Mouse (Mus musculus) kidney, embryonic 14.5 days (tissue): ENCODE measurements at regions not wholly inside any gene's neighbourhood (a gene's known extent, or its start where the extent isn't known, plus 50 kb on each side); places are given as distances from the start of the nearest gene placed in this dataset.

Experiments
- ATAC-seq: fragments of 200-750 bp; cut with Nextera tagmentation; 2 replicates; pipeline ENCODE4 v1.8.0; 2017; ENCODE audit warnings: moderate number of reproducible peaks, mild to moderate bottlenecking, moderate TSS enrichment, moderate library complexity; ENCODE audit not compliant: low FRiP score, low TSS enrichment
- H3K27ac ChIP-seq: fragments of 300-500 bp; sonication (generic); 2 replicates; pipeline ENCODE4 v1.5.1; 2014; ENCODE audit warnings: low read depth, mild to moderate bottlenecking, low read length, moderate library complexity, mixed read lengths
- H3K27me3 ChIP-seq: fragments of 300-500 bp; sonication (generic); 2 replicates; pipeline ENCODE4 v1.6.1; 2014; ENCODE audit warnings: mild to moderate bottlenecking, low read length; ENCODE audit not compliant: control insufficient read depth, insufficient read depth
- H3K36me3 ChIP-seq: fragments of 300-500 bp; sonication (generic); 2 replicates; pipeline ENCODE4 v1.6.1; 2014; ENCODE audit warnings: low read length, mixed read lengths; ENCODE audit not compliant: control insufficient read depth, insufficient read depth
- H3K4me1 ChIP-seq: fragments of 300-500 bp; sonication (generic); 2 replicates; pipeline ENCODE4 v1.6.1; 2014; ENCODE audit warnings: low read length, mixed read lengths; ENCODE audit not compliant: control insufficient read depth, insufficient read depth
- H3K4me2 ChIP-seq: fragments of 300-500 bp; sonication (generic); replicated peaks from 2 replicates; pipeline ENCODE4 v1.6.1; 2014; ENCODE audit warnings: low read depth, mild to moderate bottlenecking, low read length
- H3K4me3 ChIP-seq: fragments of 300-500 bp; sonication (generic); 2 replicates; pipeline ENCODE4 v1.5.1; 2014; ENCODE audit warnings: mild to moderate bottlenecking, low read length
- H3K9ac ChIP-seq: fragments of 300-500 bp; sonication (generic); 2 replicates; pipeline ENCODE4 v1.6.1; 2014; ENCODE audit warnings: low read depth, mild to moderate bottlenecking, low read length, moderate library complexity
- H3K9me3 ChIP-seq: fragments of 300-500 bp; sonication (generic); 2 replicates; pipeline ENCODE4 v1.6.1; 2016; ENCODE audit warnings: low read length; ENCODE audit not compliant: control insufficient read depth
- WGBS: fragments of 180-500 bp; shearing (Covaris S2); extraction: QIAGEN DNeasy Blood & Tissue Kit; methylation state at CpG from one replicate; pipeline ENCODE4 v1.1.7; 2014; 5-methylcytosine and 5-hydroxymethylcytosine counted together

GRCm38 (mm10) chr13:63724843-63725582 lies 90.0 kb upstream of the Ercc6l2 start:
- ATAC-seq: 0 out of 2 replicates have a peak, but pooled peaks have one; percentile 14
- 63% methylated on average over 2 of the region's 2 CpGs for WGBS
- no peak overlapping the region for H3K27ac ChIP-seq

GRCm38 (mm10) chr13:63726035-63726434 lies 89.0 kb upstream of the Ercc6l2 start:
- Histone ChIP-seq H3K4me2 (no peak overlapping the region), H3K27me3 (no peaks in the 10 kb centered on the region), H3K27ac (no peak overlapping the region), H3K9ac (no peak overlapping the region), H3K4me1 (peaks cover 8% of the 10 kb centered on the region; the same call in 1 of the 2 replicates), H3K36me3 (no peaks in the 10 kb centered on the region), H3K4me3 (no peak overlapping the region), H3K9me3 (no peaks in the 10 kb centered on the region)
- WGBS: 10% methylated on average over 2 of the region's 2 CpGs
- peak; percentile 74; the same call in 1 of the 2 replicates for ATAC-seq

More at GRCm38 (mm10) chr13:63724843-63725582, 90.0 kb upstream of the Ercc6l2 start:
- H3K9ac ChIP-seq: no peak overlapping the region
- no peak overlapping the region for H3K4me3 ChIP-seq
- no peak overlapping the region for H3K4me2 ChIP-seq
- H3K9me3 ChIP-seq: no peaks in the 10 kb centered on the region
- no peaks in the 10 kb centered on the region for H3K27me3 ChIP-seq
- H3K4me1 ChIP-seq: peaks cover 8% of the 10 kb centered on the region; the same call in 1 of the 2 replicates
- no peaks in the 10 kb centered on the region for H3K36me3 ChIP-seq

DNA sequence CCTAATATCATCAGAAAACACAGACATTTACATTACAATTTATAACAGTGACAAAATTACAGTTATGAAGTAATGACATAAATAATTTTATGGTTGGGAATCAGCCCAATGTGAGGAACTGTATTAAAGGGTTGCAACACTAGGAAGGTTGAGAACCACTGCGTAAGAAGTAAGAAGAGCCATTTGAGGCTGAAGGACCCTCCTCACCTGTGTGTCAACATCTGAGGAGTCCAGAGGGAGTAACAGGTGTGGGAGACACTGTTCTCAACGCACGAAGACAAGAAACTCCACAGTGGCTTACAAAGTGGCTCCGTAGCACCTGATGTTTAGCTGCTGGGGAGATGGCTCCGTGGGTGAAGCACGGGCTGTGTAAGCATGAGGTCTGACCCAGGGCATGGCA lies 88.5 kb upstream of the Ercc6l2 start:
- Histone ChIP-seq H3K9ac (no peak overlapping the region), H3K4me1 (peaks cover 8% of the 10 kb centered on the region; the same call in 1 of the 2 replicates), H3K4me3 (no peak overlapping the region), H3K27ac (no peak overlapping the region), H3K36me3 (no peaks in the 10 kb centered on the region), H3K27me3 (no peaks in the 10 kb centered on the region), H3K4me2 (no peak overlapping the region), H3K9me3 (no peaks in the 10 kb centered on the region)
- no peak for ATAC-seq
- WGBS: 84% methylated on average over 6 of the region's 6 CpGs

- ATAC-seq: no peak
- H3K4me2 ChIP-seq: no peak overlapping the region
- H3K9ac ChIP-seq: no peak overlapping the region
- 85% methylated on average over 5 of the region's 5 CpGs for WGBS
- no peaks in the 10 kb centered on the region for H3K36me3 ChIP-seq
- H3K27ac ChIP-seq: no peak overlapping the region
- H3K4me3 ChIP-seq: no peak overlapping the region
- H3K4me1 ChIP-seq: no peaks in the 10 kb centered on the region
- no peaks in the 10 kb centered on the region for H3K9me3 ChIP-seq
- no peaks in the 10 kb centered on the region for H3K27me3 ChIP-seq
These were observed 79.3 kb upstream of the Ercc6l2 start for GRCm38 (mm10) chr13:63735739-63736138.

DNA sequence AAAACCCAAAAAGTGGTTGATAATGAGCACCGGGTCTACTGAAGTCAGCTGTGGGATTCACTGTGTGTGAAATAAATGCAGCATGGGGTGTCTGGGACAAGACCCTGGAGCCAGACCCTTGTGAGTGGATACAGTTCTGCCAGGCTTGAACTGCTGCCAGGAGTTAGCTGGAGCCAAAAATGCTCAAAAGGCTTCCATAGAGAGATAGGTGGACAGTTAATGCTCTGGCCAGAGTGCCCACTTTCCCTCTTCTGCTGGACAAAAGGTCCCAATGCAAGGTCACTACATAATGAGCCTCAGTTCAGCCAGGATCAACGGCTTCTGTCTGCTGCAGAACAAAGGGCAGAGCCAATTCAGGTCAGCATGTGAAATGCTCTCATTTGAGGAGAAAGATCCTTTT lies 73.2 kb upstream of the Ercc6l2 start:
- H3K27me3 ChIP-seq: no peaks in the 10 kb centered on the region
- 50% methylated on average over 2 of the region's 2 CpGs for WGBS

GRCm38 (mm10) chr13:63748788-63749187 lies 66.3 kb upstream of the Ercc6l2 start:
- Histone ChIP-seq H3K9ac (no peak overlapping the region), H3K27me3 (no peaks in the 10 kb centered on the region), H3K27ac (no peak overlapping the region), H3K4me2 (no peak overlapping the region), H3K36me3 (no peaks in the 10 kb centered on the region), H3K4me3 (no peak overlapping the region), H3K4me1 (no peaks in the 10 kb centered on the region), H3K9me3 (peaks cover 3% of the 10 kb centered on the region; the same call in 1 of the 2 replicates)
- WGBS: 87% methylated on average over 2 of the region's 2 CpGs
- ATAC-seq: no peak

More for the DNA sequence above, 73.2 kb upstream of the Ercc6l2 start:
- H3K36me3 ChIP-seq: no peaks in the 10 kb centered on the region
- ATAC-seq: no peak
- no peak overlapping the region for H3K27ac ChIP-seq
- no peak overlapping the region for H3K4me2 ChIP-seq
- H3K4me3 ChIP-seq: no peak overlapping the region
- no peaks in the 10 kb centered on the region for H3K4me1 ChIP-seq
- no peaks in the 10 kb centered on the region for H3K9me3 ChIP-seq
- H3K9ac ChIP-seq: no peak overlapping the region

GRCm38 (mm10) chr13:63749997-63750396 lies 65.0 kb upstream of the Ercc6l2 start:
- ATAC-seq: no peak
- Histone ChIP-seq H3K27me3 (no peaks in the 10 kb centered on the region), H3K9ac (no peak overlapping the region), H3K4me1 (no peaks in the 10 kb centered on the region), H3K4me2 (no peak overlapping the region), H3K4me3 (no peak overlapping the region), H3K27ac (no peak overlapping the region), H3K36me3 (no peaks in the 10 kb centered on the region), H3K9me3 (peaks cover 3% of the 10 kb centered on the region; the same call in 1 of the 2 replicates)
- WGBS: 59% methylated on average over 4 of the region's 4 CpGs

GRCm38 (mm10) chr13:63751196-63751595 lies 63.8 kb upstream of the Ercc6l2 start:
- H3K27me3 ChIP-seq: no peaks in the 10 kb centered on the region
- H3K4me3 ChIP-seq: no peak overlapping the region
- no peak overlapping the region for H3K9ac ChIP-seq
- no peaks in the 10 kb centered on the region for H3K4me1 ChIP-seq
- WGBS: 61% methylated on average over 2 of the region's 2 CpGs
- ATAC-seq: no peak
- H3K4me2 ChIP-seq: no peak overlapping the region
- H3K9me3 ChIP-seq: peaks cover 3% of the 10 kb centered on the region; the same call in 1 of the 2 replicates
- no peaks in the 10 kb centered on the region for H3K36me3 ChIP-seq
- no peak overlapping the region for H3K27ac ChIP-seq

- Histone ChIP-seq H3K4me1 (no peaks in the 10 kb centered on the region), H3K4me2 (no peak overlapping the region), H3K27ac (no peak overlapping the region), H3K9ac (no peak overlapping the region), H3K9me3 (peaks cover under 1% of the 10 kb centered on the region; the same call in 1 of the 2 replicates), H3K4me3 (no peak overlapping the region), H3K36me3 (no peaks in the 10 kb centered on the region), H3K27me3 (no peaks in the 10 kb centered on the region)
- ATAC-seq: no peak
- WGBS: 69% methylated on average over 5 of the region's 5 CpGs
These were observed 58.0 kb upstream of the Ercc6l2 start for GRCm38 (mm10) chr13:63757061-63757460.
